Mouse (Mus musculus): ENCODE measurements at regions not wholly inside any gene's neighbourhood (a gene's known extent, or its start where the extent isn't known, plus 50 kb on each side); places are given as distances from the start of the nearest gene placed in this dataset.
"Not testable (repeated sequence)": the region's sequence is repeated elsewhere in the genome, so short reads cannot be mapped to it uniquely, and the experiment has no call there.

DNA sequence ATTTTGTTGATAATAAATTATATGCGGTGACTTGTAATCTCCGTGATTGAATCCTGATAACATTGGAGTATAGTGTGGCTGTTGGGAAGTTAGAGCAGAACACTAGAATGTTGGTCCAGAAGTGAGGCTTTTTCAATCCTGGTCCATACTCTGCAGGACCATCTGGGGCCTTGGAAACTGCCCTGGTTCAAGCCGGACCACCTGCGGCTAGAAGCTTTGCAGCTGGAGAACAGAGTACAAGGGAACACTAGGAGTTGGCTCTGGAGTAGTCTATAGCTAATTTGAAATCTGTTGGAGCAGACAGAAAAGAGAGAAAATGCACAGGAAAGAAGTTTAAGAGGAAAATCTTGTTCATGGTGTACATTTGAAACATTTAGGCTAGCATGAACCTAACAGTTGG, 79.0 kb downstream of the Casp12 start:
- no peak for DNase-seq

DNA sequence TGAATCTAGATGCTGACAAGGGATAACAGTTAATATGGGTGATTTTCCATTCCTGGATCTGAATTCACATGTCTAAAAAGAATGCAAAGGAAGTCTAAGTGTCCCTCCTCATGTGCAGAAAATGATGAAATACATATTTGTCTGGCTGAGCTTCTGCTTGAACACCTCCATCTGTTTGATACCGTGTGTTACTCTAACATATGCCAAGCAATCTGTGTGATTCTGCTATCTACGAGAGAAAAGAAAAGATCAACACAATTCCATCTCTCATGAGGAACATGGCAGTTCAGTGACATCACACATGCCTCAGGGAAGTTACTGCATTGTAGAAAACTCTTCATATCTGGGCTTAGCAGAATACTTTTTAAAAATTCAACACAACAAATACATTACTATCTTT, 103.0 kb downstream of the Casp12 start:
- DNase-seq = no peak

DNA sequence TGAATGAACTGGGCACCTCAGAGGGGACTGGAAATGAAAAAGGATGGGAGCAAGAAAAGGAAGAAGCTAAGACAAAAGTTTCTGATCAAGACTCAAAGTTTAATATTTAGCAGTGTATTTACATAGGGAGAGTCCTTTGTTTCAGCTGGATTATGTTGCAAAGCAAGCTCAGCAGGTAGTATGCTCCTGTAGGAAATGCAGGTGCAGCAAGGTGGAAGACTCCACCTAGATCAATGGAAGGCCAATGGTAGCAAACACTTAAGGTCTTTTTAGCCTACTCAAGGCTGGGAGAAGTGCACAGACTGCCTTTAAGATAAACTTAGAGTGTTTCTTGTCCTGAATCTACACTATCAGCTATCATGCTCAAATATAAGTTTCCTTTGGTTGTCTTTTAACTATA, 111.4 kb downstream of the Casp12 start:
- DNase-seq = no peak

DNA sequence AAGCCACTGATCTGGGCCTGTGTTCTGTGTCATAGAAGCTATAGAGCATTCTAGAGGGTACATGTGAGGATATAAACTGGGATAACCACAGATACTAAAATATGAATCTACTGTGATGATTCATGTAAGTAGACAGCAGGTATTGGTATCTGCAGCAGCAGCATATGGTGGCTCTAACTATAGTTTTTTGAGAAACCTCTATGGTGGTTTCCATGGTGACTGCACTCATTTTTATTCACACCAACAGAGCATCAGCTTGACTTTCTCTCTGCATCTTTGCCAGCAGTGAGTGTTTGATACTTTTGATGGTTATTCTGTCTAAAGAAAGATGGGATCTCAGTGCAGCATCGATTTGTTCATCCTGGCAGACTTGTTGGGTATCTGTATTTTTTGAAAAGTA, 126.8 kb downstream of the Casp12 start:
- no peak for DNase-seq

DNA sequence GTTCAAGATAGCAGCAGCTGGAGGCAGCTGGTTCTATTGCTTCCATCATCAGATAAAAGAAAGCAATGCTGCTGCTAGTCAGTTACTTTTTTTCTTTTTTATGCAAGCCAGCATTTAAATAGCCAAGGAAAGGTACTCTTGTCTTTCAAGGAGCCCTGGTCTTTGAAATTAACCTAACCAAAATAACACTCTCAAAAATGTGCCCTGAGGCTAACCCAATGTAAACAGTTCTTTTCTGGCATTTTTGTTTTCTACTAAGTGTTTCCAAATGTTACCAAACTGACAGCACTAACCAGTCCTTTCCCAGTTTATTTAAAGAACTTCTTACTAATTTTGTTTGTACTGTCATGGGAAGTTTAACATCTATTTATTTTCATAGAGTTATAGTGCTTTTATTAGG, 129.0 kb downstream of the Casp12 start:
- DNase-seq = no peak

DNA sequence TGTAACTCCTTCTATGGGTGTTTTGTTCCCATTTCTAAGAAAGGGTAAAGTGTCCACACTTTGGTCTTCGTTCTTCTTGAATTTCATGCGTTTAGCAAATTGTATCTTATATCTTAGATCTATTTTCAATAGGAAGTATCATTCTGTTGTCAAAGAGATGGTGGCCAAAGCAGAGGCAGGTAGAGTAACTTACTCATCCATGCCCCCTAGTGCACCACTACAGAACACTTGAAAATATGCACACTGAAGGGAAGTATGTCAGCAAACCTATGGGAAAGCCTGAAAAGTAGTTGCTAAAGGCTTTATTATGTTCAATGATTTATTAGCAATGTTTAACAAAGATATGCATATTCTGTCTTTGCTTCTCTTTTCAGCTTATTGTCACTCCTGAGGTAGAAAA, 140.0 kb downstream of the Casp12 start:
- no peak for DNase-seq

DNA sequence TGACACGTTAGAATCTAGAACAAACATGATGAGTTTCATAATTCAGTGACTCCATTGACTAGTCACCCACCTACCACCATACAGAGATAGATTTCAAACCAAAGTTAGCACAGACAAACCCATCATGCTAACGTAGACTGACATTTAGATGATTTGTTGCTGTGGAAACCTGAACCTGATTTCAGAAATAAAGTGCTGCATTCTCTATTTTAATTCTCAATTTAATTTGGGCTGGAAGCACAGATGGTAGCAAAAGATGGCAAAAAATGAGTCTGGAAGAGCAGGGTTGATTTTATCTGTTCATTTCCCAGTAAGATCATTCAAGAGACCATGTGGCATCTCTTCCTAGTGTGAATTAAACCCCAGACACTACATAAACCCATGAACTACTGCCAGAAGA, 151.6 kb downstream of the Casp12 start:
- no peak for DNase-seq

DNA sequence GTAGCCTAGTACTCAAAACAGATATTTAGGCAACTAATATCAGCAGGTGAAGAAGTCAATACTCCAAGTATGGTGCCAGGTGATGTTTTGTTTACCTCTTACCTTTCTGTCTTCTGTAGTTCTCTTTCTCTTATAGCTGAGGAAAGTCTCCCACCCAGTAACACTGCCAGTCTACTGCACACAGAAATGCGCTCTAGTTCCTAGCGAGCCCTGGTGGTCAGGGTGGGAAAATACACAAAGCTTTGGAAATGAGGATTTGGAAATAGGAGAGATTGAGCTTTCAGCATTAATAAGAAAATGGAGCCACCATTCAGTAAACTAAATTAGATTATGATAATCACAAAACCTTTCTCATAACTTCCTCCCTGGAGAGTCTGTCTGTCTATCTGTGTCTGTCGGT, 153.1 kb downstream of the Casp12 start:
- DNase-seq = no peak

DNA sequence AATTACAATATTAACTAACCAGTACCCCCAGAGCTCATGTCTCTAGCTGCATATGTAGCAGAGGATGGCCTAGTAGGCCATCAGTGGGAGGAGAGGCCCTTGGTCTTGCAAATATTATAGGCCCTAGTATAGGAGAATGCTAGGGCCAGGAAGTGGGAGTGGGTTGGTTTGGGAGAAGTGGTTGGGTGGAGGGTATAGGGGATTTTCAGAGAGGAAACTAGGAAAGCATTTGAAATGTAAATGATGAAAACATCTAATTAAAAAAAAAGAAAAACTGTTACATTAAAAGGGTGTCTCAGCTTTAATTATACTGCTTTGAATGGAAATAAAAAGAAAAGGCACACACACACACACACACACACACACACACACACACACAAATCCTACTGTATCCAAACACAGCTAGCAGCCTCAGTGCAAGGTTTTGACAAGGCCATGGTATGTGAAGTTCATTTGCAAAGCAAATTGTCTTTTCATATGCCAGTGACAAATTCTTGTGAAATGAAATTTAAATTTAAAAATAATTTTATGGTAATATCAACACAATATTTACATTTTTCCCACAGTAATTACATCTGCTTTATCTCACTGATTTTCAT, 180.6 kb downstream of the Casp12 start:
- no peak for DNase-seq

DNA sequence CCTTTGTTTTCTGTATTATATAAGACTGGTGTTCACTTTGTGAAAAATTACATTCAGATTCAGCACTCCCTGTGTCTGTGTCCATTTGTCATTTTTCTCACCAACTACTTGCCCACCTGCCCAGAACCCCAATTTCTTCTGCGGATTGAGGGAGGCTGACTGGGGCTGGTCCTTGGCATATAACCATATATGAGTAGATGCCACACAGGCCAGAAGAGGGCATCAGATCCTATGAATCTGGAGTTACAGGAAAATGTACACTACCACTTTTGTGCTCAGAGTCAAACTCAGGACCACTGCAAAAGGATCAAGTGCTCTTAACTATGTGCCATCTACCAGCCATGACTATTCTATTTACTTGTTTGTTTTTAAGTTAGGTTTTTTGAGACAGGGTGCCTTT, 197.4 kb downstream of the Casp12 start:
- DNase-seq = no peak

DNA sequence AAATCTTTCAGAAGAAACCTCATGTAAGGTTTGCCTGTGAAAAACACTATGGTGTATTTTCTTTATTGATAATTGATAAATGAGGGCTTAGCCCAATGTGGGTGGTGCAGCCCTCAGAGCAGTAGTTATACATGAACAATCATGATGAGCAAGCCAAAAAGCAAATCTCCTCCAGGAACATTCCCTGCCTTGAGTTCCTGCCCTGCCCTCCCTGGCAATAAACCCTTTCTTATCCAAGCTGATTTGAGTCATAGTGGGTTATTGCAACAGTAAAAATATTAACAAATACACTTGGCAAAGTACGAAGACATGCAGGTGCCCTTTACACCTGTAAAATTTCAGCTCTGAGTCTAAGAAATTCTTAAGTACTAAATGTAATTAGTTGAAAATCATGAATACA, 229.8 kb downstream of the Casp12 start:
- DNase-seq = no peak

DNA sequence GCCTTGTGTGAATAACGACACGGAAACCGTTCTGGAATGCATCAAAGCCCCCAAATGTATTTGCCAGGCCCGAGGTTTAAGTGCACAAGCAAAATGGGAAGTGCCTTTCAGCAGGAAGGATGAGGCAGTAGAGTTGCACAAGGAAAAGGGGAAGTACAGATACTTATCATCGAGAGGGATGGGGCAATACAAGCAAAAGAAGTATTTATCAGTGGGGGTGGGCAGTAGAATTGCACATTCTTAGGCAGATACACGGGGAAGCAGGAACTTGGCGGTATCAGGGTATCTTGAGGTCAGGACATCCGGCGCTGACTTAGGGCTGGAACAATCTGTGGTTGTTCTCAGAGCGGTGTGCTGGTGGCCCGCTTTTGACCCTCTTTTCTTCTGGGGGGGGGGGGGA, 232.9 kb downstream of the Casp12 start:
- not testable (repeated sequence) for DNase-seq

DNA sequence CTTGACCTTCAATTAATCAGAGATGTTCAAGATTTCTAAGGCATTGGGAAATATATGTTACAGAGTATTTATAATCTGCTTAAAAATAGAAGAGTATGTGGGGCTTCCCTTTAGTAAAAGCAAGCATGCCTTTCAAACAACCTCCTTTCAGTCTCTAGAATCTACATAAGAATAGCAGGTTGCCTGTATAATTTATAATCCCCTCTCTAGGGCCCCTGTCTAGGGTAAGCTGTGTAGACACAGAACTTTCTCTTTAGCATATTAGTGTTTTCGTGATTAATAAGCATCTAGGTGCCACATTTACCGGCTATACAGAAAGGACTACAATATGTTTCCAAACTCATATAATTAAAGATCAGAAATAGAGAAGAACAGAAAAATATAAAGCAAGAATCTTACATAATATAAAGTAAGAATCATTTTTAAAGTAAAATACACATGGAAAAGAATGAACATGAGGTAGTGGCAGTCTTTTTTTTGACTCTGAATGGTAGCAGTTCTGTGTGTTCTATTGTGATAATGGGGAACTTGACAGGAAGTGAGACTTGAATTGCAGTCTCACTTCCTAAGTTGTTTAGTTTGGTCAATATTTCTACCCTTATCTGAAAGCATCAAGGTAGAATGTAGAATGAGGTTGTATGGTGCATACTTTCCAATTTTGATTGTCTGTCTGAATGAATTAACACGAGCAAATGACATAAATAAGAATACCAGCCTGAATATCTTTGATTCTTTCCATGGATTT, 250.8 kb downstream of the Casp12 start:
- no peak for DNase-seq

DNA sequence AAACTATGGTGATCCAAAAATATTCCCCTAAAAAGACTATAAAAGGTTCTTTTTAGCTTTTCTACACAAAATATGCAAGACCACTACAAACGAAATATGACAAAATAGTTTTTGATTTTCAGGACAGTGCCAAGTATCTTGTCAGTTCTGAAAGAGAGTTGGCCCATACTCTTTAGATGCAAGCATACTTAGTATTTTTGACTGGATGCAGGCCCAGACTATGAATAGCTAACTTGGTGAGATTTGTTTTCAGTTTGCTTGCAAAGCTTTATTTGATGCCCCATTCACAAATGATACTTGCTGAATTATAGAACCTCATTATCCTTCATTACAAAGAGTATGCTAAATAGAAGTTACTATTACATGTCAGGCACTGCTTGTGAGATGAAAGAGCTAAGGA, 258.8 kb downstream of the Casp12 start:
- DNase-seq = no peak

DNA sequence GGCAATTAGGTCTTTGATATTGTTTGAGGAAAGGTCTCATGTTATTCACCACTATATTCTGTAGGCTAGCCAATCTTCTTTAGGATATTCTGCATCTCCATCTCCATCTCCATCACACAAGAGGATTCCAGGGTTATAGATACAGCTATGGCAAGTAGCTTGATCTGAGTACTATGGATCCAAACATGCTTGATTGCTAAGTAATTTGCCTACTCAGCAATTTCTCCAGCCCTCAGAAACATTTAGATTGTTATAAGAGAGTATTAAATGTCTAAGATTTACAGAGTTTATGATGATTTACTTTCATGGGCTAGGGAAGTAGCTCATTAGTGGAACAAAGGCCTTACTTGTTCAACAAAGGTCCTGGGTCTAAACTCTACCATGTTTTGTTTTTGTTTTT, 259.8 kb downstream of the Casp12 start:
- no peak for DNase-seq

DNA sequence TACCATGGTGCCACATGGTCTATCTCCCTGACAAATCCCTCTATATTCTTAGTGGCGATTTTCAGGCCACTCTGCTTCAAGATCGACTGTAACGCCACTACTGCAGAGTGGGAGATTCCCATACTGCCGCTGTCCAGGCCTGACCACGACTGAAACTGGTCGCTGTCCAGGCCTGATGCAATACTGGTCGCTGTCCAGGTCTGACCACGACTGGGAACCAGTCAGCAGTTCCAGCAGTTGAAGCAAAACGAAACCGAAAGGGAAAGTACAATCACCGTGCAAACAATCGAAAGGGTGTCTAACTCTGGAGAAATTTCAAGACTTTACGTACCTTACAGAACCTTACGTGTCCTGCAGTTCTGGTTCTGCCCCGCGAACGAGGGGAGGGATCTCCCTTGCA, 271.5 kb downstream of the Casp12 start:
- no peak for DNase-seq

DNA sequence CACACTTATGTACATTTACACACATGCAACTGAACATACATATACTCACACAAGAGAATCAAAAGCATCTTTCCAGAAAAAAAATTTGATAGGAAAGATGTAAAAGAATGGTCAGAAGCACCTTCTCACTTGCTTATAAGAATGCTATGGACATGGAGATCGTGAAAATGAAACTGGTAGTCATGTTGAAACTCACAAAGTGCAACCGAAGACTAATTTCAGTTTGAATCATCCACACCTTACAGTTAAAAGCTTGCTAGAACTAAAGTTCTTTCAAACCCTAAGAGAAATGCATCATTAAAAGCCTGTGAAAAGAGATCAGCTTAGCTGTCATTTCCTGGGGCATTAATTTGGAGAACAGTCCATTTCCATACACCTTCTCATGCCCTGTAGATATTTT, 278.2 kb downstream of the Casp12 start:
- DNase-seq = no peak

DNA sequence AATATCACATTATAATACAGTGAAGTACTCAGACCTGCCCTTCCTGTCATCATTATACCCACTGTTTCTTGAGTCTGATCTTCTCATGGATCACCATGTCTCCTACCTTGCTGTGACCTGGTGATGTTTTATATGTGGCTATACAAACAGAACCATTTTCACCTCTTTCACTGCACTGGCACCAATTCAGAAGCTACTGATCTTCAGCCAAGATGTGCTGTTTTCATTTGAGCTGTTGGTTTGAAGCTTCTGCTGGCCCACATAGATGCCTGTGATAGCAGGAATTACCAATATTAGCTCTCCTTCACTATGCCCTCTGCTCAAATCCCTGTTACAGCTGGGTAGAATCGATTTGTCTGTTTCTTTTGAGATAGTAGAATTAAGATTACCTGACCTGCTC, 282.3 kb downstream of the Casp12 start:
- DNase-seq = no peak

DNA sequence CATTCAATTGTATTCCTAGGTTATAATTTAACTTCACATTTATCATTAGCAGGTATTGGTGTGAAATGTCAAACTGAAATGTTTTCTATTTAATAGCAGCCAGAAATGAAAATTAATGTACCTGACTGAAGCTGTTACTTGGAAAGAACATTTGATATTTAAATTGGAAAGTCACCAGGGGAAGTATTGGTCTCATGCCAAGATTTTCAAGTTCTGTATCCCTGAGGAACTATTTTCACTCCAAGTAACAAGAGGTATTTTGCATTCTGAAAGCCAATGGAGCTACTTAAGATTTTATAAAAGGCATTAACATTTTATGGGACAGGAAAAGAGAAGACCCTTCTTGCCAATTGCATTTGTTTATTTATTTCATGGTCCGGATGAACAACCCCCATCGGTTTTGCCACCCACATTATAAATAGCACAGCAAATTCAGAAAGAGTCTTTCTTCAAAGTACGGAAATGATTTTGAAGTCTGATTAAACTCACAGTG, 289.3 kb downstream of the Casp12 start:
- peak in 1 of 2 experiments; percentile 31 for DNase-seq

DNA sequence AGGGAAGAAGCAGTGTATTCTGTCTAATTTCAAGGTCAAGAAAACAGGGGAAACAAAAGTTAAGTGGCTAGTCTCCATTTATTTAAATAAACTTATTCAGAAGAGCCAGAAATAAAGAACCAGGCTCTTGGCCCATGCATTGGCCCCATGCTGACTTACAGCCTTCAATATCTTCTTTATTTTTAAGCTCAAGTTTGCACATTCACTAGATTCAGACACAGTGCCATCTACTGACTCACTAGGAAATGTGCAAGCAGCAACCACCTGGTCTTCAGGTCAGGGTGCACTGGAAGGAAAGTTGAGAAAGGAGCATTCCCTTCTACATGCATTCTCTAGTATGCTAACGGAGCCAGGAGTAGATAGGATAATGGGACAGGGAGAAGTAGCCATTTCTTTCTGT, 289.7 kb downstream of the Casp12 start:
- peak; percentile 13 to 15 for DNase-seq

DNA sequence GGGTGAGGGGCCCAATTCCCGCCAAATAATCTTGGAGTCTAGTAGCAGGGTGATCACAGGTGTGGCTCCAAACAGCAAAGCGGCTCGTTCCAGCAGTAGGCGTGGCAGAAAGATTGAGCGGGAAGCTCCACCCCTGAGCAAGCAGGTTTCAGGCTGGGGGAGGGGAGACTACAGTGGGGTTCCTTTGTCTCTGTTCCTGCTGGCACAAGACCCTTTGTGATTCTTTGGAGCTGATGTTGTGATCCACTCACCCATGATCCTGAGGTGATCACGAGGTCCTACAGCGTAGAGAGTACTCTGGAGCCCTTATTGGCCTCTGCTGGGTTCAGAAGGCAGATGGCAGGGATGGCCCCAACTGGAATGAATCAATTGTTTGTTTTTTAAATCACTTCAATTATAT, 318.7 kb downstream of the Casp12 start:
- DNase-seq = no peak

DNA sequence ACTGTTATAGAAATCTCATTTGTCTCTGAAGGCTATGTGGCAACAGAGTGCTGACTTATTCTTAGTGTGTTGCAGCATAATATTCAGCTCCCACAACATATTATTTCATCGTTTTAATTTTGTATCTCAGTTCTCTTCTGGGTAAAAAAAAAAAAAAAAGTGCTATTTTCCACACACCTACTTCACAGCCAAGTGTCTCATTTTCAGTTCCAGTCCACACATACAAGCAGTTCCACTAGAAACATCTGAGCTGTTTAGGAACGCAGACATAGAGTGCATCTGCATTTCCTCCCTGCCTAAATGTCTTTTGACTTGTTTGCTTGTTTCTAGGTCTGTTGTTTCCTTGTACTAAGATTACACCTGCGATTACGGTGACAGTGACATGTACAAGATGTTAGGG, 328.3 kb downstream of the Casp12 start:
- no peak for DNase-seq

DNA sequence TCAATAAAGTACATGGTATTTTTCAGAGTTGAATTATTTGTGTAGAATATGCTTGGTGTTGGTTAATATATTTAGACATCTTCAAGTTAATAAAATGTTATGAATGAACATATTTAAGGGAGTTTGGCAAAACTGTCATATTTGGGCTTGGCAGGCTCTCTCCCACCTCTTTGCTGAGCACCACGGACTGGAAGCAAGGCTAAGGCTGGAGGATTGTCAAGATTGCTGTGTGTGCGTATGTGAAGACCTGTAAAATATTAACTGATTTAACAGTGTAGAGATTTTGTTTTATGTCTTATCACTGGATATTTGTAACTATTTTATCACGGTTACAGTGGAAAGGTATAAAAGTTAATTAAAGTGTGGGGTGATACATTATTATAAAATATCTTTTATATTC, 363.3 kb downstream of the Casp12 start:
- DNase-seq = peak in 1 of 2 experiments; percentile 5

DNA sequence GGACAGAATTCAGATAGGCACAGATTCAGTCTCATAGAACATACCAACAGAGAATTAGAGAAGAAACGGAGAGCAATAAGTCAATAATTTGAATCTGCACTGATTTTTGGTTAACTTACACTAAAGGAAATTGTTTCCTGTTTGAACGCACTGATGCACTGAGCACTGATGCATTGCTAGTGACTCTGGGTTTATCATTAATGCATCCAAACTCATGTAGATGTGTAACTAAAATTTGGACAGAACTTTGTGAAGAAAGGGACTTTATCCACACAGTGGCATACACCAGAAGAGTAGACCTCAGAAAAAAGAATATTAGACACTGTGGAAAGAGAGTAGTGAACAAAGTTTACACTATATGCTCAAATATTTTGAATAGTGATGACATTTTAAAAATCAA, 364.2 kb downstream of the Casp12 start:
- DNase-seq = peak in 1 of 2 experiments; percentile 26

DNA sequence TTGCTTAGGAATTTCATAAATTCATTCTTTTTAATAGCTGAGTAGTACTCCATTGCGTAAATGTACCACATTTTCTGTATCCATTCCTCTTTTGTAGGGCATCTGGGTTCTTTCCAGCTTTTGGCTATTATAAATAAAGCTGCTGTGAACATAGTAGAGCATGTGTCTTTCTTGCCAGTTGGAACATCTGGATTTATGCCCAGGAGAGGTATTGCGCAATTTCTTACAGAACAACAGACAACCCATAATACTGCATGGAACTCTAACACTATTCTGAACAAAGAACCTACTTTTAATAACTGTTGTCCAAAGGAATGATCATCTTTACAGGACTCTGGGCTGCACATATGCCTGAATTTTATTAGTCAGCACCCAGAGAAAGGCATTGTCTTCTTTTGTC, 373.4 kb downstream of the Casp12 start:
- not testable (repeated sequence) for DNase-seq

Measured in kidney, adult 8-10 months (tissue).